Mouse (Mus musculus) hindbrain, embryonic 11.5 days (tissue): Measurements from ENCODE around the gene Hoxd13. TPM values are rescaled to one million over a fixed set of nuclear protein-coding genes. Genes with fewer than 3 reads are reported as not detected.

Experiments
- ATAC-seq: fragments of 200-750 bp; cut with Nextera tagmentation; 2 replicates; pipeline ENCODE4 v1.8.0; 2017; ENCODE audit warnings: mild to moderate bottlenecking, moderate TSS enrichment, moderate library complexity; ENCODE audit not compliant: low FRiP score
- DNase-seq: peaks from one replicate; pipeline ENCODE4 v3.0.0-alpha.2; 2015; ENCODE audit warnings: low spot score
- H3K27ac ChIP-seq: fragments of 300-500 bp; sonication (generic); 2 replicates; pipeline ENCODE4 v1.5.1; 2014; ENCODE audit warnings: mild to moderate bottlenecking, low read depth, low read length
- H3K27me3 ChIP-seq: fragments of 300-500 bp; sonication (generic); 2 replicates; pipeline ENCODE4 v1.6.1; 2014; ENCODE audit warnings: mild to moderate bottlenecking, low read length, moderate library complexity, mixed read lengths; ENCODE audit not compliant: control insufficient read depth, insufficient read depth
- H3K36me3 ChIP-seq: fragments of 300-500 bp; sonication (generic); 2 replicates; pipeline ENCODE4 v1.6.1; 2014; ENCODE audit warnings: mild to moderate bottlenecking, low read length, moderate library complexity, mixed read lengths; ENCODE audit not compliant: control insufficient read depth, insufficient read depth
- H3K4me1 ChIP-seq: fragments of 300-500 bp; sonication (generic); replicated peaks from 2 replicates; pipeline ENCODE4 v1.6.1; 2014; ENCODE audit warnings: low read length, mixed read lengths; ENCODE audit not compliant: control insufficient read depth, insufficient read depth
- H3K4me2 ChIP-seq: fragments of 300-500 bp; sonication (generic); replicated peaks from 2 replicates; pipeline ENCODE4 v1.6.1; 2014; ENCODE audit warnings: mild to moderate bottlenecking, low read depth, low read length
- H3K4me3 ChIP-seq: fragments of 300-500 bp; sonication (generic); 2 replicates; pipeline ENCODE4 v1.5.1; 2014; ENCODE audit warnings: low read depth, low read length
- H3K9ac ChIP-seq: fragments of 300-500 bp; sonication (generic); 2 replicates; pipeline ENCODE4 v1.6.1; 2014; ENCODE audit warnings: low read depth, low read length
- H3K9me3 ChIP-seq: fragments of 300-500 bp; sonication (generic); 2 replicates; pipeline ENCODE4 v1.6.1; 2016; ENCODE audit warnings: low read length; ENCODE audit not compliant: control insufficient read depth
- WGBS: fragments of 180-500 bp; shearing (Covaris S2); extraction: QIAGEN DNeasy Blood & Tissue Kit; methylation state at CpG from one replicate; pipeline ENCODE4 v1.1.7; 2014; 5-methylcytosine and 5-hydroxymethylcytosine counted together
- polyA plus RNA-seq: library from polyadenylated mRNA; unstranded; fragments of >200 nt; fragmentation: Nextera tagmentation; extraction: Ambion mirVana; gene quantifications from 2 replicates; pipeline ENCODE4 v1.2.1, GENCODE M21; 2014

Hoxd13 gene
- polyA plus RNA-seq, 1 experiment from 2014 or later: not detected

GRCm38 (mm10) chr2:74658667-74659371 lies 9.3 kb upstream of the Hoxd13 start:
- H3K9ac ChIP-seq: peak overlapping the region; percentile 49
- peak; percentile 72 for DNase-seq
- H3K4me3 ChIP-seq: peak overlapping the region; percentile 28
- no peaks in the 10 kb centered on the region for H3K36me3 ChIP-seq
- ATAC-seq: no peak
- no peaks in the 10 kb centered on the region for H3K9me3 ChIP-seq
- H3K4me2 ChIP-seq: no peak overlapping the region
- peaks cover 8% of the 10 kb centered on the region; the same call in 1 of the 2 replicates for H3K4me1 ChIP-seq
- H3K27ac ChIP-seq: peak overlapping the region; percentile 58
- H3K27me3 ChIP-seq: peaks cover 95% of the 10 kb centered on the region
- under 1% methylated on average over 47 of the region's 47 CpGs for WGBS

- Histone ChIP-seq H3K36me3 (no peaks in the 10 kb centered on the region), H3K27ac (peak within 1 kb of the TSS; percentile 58), H3K4me1 (peaks cover 8% of the 10 kb centered on the region; the same call in 1 of the 2 replicates), H3K9ac (peak within 1 kb of the TSS; percentile 49), H3K4me2 (0 out of 2 replicates have a peak within 1 kb of the TSS, but pooled peaks have one; percentile 1), H3K27me3 (peaks cover 96% of the 10 kb centered on the region), H3K9me3 (no peaks in the 10 kb centered on the region), H3K4me3 (peak within 1 kb of the TSS; percentile 28)
- WGBS: 2% methylated on average over 28 of the region's 28 CpGs
- ATAC-seq (no peak), DNase-seq (peak; percentile 72)
Measured at GRCm38 (mm10) chr2:74659507-74660005, 8.6 kb upstream of the Hoxd13 start, which contains the start of gene Evx2. Gene Evx2 (minus strand): TSS chr2:74659557.

- no peak overlapping the region for H3K9ac ChIP-seq
Measured at GRCm38 (mm10) chr2:74660421-74661375, 7.4 kb upstream of the Hoxd13 start.

GRCm38 (mm10) chr2:74661685-74662084 lies 6.4 kb upstream of the Hoxd13 start:
- Histone ChIP-seq H3K4me1 (peaks cover 6% of the 10 kb centered on the region; the same call in 1 of the 2 replicates), H3K9me3 (no peaks in the 10 kb centered on the region), H3K36me3 (no peaks in the 10 kb centered on the region), H3K4me3 (no peak overlapping the region), H3K9ac (no peak overlapping the region), H3K27ac (no peak overlapping the region), H3K27me3 (peaks cover 94% of the 10 kb centered on the region), H3K4me2 (0 out of 2 replicates have a peak overlapping the region, but pooled peaks have one; percentile 14)
- WGBS: under 1% methylated on average over 14 of the region's 14 CpGs
- peak; percentile 85 for DNase-seq
- ATAC-seq: peak; percentile 22; the same call in 1 of the 2 replicates

More at GRCm38 (mm10) chr2:74660421-74661375, 7.4 kb upstream of the Hoxd13 start:
- 0 out of 2 replicates have a peak overlapping the region, but pooled peaks have one; percentile 1 for H3K4me2 ChIP-seq
- 3% methylated on average over 30 of the region's 30 CpGs for WGBS
- H3K27me3 ChIP-seq: peaks cover 95% of the 10 kb centered on the region
- no peaks in the 10 kb centered on the region for H3K36me3 ChIP-seq
- no peak overlapping the region for H3K4me3 ChIP-seq
- DNase-seq (peak; percentile 58), ATAC-seq (no peak)
- H3K4me1 ChIP-seq: peaks cover 8% of the 10 kb centered on the region; the same call in 1 of the 2 replicates
- H3K27ac ChIP-seq: no peak overlapping the region
- H3K9me3 ChIP-seq: no peaks in the 10 kb centered on the region

GRCm38 (mm10) chr2:74663291-74663925 lies 4.7 kb upstream of the Hoxd13 start:
- Histone ChIP-seq H3K4me2 (no peak overlapping the region), H3K9ac (no peak overlapping the region), H3K27me3 (peaks cover 96% of the 10 kb centered on the region), H3K9me3 (no peaks in the 10 kb centered on the region), H3K27ac (no peak overlapping the region), H3K4me3 (no peak overlapping the region), H3K36me3 (no peaks in the 10 kb centered on the region), H3K4me1 (peaks cover 5% of the 10 kb centered on the region; the same call in 1 of the 2 replicates)
- WGBS: 5% methylated on average over 18 of the region's 18 CpGs
- ATAC-seq (no peak), DNase-seq (peak; percentile 77)

- no peaks in the 10 kb centered on the region for H3K36me3 ChIP-seq
- H3K4me1 ChIP-seq: 0 out of 2 replicates have a peak, but pooled peaks cover 5% of the 10 kb centered on the region
- no peaks in the 10 kb centered on the region for H3K9me3 ChIP-seq
- ATAC-seq (no peak), DNase-seq (no peak)
- H3K27me3 ChIP-seq: peaks cover 91% of the 10 kb centered on the region
- 3% methylated on average over 7 of the region's 7 CpGs for WGBS
- H3K4me2 ChIP-seq: no peak overlapping the region
- H3K4me3 ChIP-seq: no peak overlapping the region
- H3K9ac ChIP-seq: no peak overlapping the region
- no peak overlapping the region for H3K27ac ChIP-seq
Measured at GRCm38 (mm10) chr2:74666411-74666810, 1.7 kb upstream of the Hoxd13 start.

- ATAC-seq: no peak
- no peak overlapping the region for H3K4me3 ChIP-seq
- WGBS: 1% methylated on average over 36 of the region's 36 CpGs
Measured at GRCm38 (mm10) chr2:74667191-74667841, 794 bp upstream of the Hoxd13 start.

More at GRCm38 (mm10) chr2:74667191-74667841, 794 bp upstream of the Hoxd13 start:
- no peak overlapping the region for H3K4me2 ChIP-seq
- H3K27ac ChIP-seq: no peak overlapping the region
- H3K36me3 ChIP-seq: no peaks in the 10 kb centered on the region
- H3K27me3 ChIP-seq: peaks cover 91% of the 10 kb centered on the region
- H3K4me1 ChIP-seq: 0 out of 2 replicates have a peak, but pooled peaks cover 2% of the 10 kb centered on the region
- H3K9me3 ChIP-seq: no peaks in the 10 kb centered on the region
- H3K9ac ChIP-seq: no peak overlapping the region
- no peak for DNase-seq
